Mouse (Mus musculus) common myeloid progenitor, adult 5-6 weeks (primary cell): ENCODE measurements at regions not wholly inside any gene's neighbourhood (a gene's known extent, or its start where the extent isn't known, plus 50 kb on each side); places are given as distances from the start of the nearest gene placed in this dataset.
A peak's percentile ranks its signal among the peaks of the same experiment; 100 is the strongest.

Source experiments
- ATAC-seq: replicated peaks from 2 replicates; pipeline ENCODE4 v1.8.0; 2016; ENCODE audit warnings: low read depth, mild to moderate bottlenecking, moderate TSS enrichment, inconsistent platforms; ENCODE audit not compliant: poor library complexity, severe bottlenecking

DNA sequence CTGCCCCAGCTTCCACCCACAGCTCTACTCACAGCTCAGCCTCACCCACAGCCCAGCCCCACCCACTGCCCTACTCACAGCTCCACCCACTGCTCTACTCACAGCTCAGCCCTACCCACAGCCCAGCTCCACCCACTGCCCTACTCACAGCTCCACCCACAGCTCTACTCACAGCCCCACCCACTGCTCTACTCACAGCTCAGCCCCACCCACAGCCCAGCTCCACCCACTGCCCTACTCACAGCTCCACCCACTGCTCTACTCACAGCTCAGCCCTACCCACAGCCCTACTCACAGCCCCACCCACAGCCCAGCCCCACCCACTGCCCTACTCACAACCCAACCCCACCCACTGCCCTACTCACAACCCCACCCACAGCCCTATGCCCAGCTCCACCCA, 56.5 kb upstream of the Phox2b start:
- peak; percentile 81 for ATAC-seq

DNA sequence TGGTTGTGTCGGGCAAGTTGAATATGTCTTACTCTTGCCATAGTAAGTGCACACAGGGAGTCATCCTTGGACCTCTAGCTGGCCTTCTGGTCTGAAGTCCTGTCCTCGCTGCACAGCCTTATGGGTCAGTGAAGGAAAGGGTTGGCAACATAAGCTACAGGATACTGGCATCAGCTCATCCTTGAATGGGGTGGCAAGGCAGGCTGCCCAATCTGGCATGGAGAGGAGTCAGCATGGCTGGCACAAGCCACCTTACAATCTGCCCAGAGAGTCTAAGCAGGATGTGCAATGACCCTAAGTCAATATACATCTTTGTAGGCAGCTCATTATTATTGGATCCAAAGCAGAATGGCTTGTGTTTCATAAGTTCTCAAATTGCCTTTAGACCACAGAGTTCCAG, 57.8 kb upstream of the Phox2b start:
- ATAC-seq = no peak

DNA sequence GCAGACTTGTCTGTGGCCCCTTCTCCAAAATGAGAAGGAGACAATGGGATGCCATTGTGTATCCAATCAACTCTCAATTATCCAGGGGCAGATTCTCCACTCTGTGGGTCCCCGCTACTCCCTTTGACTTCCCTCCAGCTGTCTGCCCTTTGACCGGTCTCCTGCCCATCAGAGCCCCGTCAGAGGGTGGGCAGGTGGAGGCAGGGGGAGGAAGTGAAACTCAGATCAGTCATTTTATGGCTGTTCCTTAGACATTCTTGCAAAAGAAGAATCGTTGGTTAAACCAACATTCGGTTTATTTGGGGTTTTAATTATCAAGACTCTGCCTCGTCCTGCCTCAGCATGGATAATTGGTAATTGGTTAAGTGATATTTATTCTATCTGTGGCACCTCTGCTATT, 77.7 kb upstream of the Phox2b start:
- ATAC-seq = peak; percentile 90

GRCm38 (mm10) chr5:67179221-67179620, 80.1 kb upstream of the Phox2b start:
- ATAC-seq = no peak

DNA sequence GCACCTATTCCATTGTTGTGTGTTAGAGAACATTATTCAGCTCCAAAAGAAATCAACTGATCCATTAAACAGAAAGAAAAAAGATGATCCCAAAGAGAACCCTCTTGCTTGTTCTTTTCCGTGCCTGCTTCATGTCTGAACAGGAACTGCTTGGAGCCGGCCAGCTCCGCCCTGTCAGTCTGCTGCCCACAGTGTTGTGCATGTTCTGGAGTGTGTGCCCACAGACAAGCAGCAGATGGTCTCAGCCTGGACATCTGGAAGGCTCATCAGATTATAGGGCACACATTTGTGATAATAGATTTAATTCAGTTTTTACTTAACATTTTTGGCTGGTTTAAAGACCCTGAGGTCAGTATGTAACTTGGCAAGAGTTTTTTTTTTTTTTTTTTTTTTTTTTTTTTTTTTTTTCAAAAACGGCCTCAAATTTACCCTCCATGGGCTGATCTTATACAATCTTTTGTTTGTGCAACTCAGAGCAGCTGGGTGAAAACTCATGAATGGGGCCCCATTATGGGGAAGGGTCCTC, 70.9 kb upstream of the Tmem33 start:
- ATAC-seq = no peak

GRCm38 (mm10) chr5:67194065-67194464, 66.3 kb upstream of the Tmem33 start:
- ATAC-seq = no peak

- no peak for ATAC-seq
Measured at GRCm38 (mm10) chr5:67205083-67205738, 55.2 kb upstream of the Tmem33 start.
